Mouse (Mus musculus) heart, adult 2 months (tissue): ENCODE measurements around the gene Ap1b1. TPM values are rescaled to one million over a fixed set of nuclear protein-coding genes. Genes with fewer than 3 reads are reported as not detected.

ENCODE experiments used
- DNase-seq, 2 experiments: peaks; one replicate each; pipeline ENCODE4 v3.0.0; 2021
- H3K27ac ChIP-seq: fragments of 200-600 bp; 2 replicates; pipeline ENCODE4 v1.8.1; 2022
- H3K27me3 ChIP-seq: fragments of 200-500 bp; 2 replicates; pipeline ENCODE4 v1.6.1; 2012; ENCODE audit warnings: mild to moderate bottlenecking, low read length, inconsistent platforms, mixed read lengths; ENCODE audit not compliant: control insufficient read depth, insufficient read depth
- H3K36me3 ChIP-seq: fragments of 200-500 bp; 2 replicates; pipeline ENCODE4 v1.6.1; 2012; ENCODE audit warnings: low read length, inconsistent platforms; ENCODE audit not compliant: control insufficient read depth, insufficient read depth
- H3K4me1 ChIP-seq: fragments of 200-500 bp; 2 replicates; pipeline ENCODE4 v1.6.1; 2011; ENCODE audit warnings: low read length; ENCODE audit not compliant: control insufficient read depth, insufficient read depth
- H3K4me3 ChIP-seq: fragments of 200-600 bp; 2 replicates; pipeline ENCODE4 v1.8.1; 2022
- H3K79me2 ChIP-seq: fragments of 200-500 bp; replicated peaks from 2 replicates; pipeline ENCODE4 v1.6.1; 2012; ENCODE audit warnings: mild to moderate bottlenecking, inconsistent platforms, low read length, moderate library complexity, mixed read lengths; ENCODE audit not compliant: control insufficient read depth, insufficient read depth
- H3K9ac ChIP-seq: fragments of 200-500 bp; 2 replicates; pipeline ENCODE4 v1.6.1; 2012; ENCODE audit warnings: low read depth, mild to moderate bottlenecking, control low read depth, inconsistent platforms, low read length, mixed read lengths
- CTCF ChIP-seq: fragments of 200-600 bp; IDR thresholded peaks from 2 replicates; pipeline ENCODE4 v1.8.1; 2022; ENCODE audit warnings: antibody characterized with exemption, mild to moderate bottlenecking, moderate library complexity
- EP300 ChIP-seq: fragments of 200-500 bp; IDR thresholded peaks from 2 replicates; pipeline ENCODE4 v1.6.1; 2011; ENCODE audit warnings: low read depth, low read length, control low read depth; ENCODE audit not compliant: insufficient read depth
- POLR2A ChIP-seq: fragments of 200-500 bp; IDR thresholded peaks from 2 replicates; pipeline ENCODE4 v1.6.1; 2011; ENCODE audit warnings: mild to moderate bottlenecking, low read depth, low read length, control low read depth; ENCODE audit not compliant: insufficient read depth
- WGBS: fragments of 180-500 bp; shearing (Covaris S2); methylation state at CpG from one replicate; pipeline ENCODE4 v1.1.7; 2018; 5-methylcytosine and 5-hydroxymethylcytosine counted together
- intact Hi-C: fragments of 180-260 bp; cut with DNase I; formaldehyde crosslinking; loops from one replicate; pipeline ENCODE4 v1.15.1; 2025
- polyA plus RNA-seq: library from polyadenylated mRNA; depleted of rRNA; stranded (reverse); fragments of >200 nt; gene quantifications from 2 replicates; pipeline ENCODE4 v1.2.3, GENCODE M21; 2012
- total RNA-seq, 2 experiments: library from RNA; stranded (reverse); gene quantifications; 2 replicates each; pipeline ENCODE4 v1.2.3; 2021

The Ap1b1 gene
- total and polyA plus RNA-seq, 3 experiments = 48.1 to 64.2 (median 48.6) TPM

DNA sequence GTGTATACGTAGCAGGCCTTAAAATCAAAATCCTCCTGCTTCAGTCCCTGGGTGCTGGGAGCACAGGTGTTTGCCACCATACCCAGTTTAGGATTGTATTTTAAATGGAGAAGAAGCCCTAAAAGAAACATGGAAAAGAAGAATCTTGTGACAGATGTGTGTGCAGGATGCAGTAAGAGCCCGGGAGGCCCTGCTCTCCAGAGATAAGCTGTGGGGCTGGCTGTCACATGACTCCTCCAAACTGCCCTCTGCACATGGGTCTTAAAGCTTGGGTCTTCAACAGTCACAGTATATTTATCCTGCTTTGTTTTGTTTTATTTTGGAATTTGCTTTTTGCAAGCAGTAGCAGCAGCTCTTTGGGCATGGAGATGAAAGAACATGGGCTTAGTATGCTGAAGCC lies 19.1 kb upstream of the Ap1b1 start:
- Histone ChIP-seq H3K4me3 (no peak overlapping the region), H3K27ac (no peak overlapping the region), H3K4me1 (no peaks in the 10 kb centered on the region), H3K36me3 (no peaks in the 10 kb centered on the region), H3K9ac (no peak overlapping the region), H3K79me2 (no peaks in the 10 kb centered on the region), H3K27me3 (no peaks in the 10 kb centered on the region)
- intact Hi-C loops = no loop called here
- 54% methylated on average over 2 of the region's 2 CpGs for WGBS
- no peak for DNase-seq
- TF ChIP-seq EP300 = no peak
- no peak for TF ChIP-seq CTCF
- TF ChIP-seq POLR2A = no peak

DNA sequence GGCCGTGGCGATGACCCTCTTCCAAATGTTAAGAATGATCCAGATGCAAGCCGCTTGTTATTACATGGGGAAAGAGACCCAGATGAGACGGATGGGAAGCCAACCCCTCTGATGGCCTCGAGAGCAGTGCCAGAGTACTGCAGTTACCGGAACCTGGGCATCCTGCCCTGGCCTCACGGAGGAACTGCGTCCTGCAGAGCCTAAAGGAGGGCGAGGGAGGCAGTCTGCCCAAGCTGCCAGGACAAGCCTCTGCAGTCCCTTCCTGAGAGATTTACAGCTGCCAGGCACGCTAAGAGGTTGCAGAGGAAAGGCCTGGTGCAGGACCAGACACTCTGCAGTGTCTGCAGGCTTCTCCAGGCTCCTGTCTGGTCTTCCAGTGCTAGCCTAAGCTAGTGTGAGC lies 18.2 kb upstream of the Ap1b1 start:
- Histone ChIP-seq H3K79me2 (no peaks in the 10 kb centered on the region), H3K4me1 (no peaks in the 10 kb centered on the region; the same call in 1 of the 2 replicates), H3K27ac (no peak overlapping the region), H3K36me3 (no peaks in the 10 kb centered on the region), H3K27me3 (no peaks in the 10 kb centered on the region), H3K4me3 (no peak overlapping the region), H3K9ac (no peak overlapping the region)
- peak in 1 of 2 experiments; percentile 49 for DNase-seq
- TF ChIP-seq CTCF (no peak), EP300 (no peak), POLR2A (no peak)
- 34% methylated on average over 10 of the region's 10 CpGs for WGBS
- intact Hi-C loops = no loop called here

DNA sequence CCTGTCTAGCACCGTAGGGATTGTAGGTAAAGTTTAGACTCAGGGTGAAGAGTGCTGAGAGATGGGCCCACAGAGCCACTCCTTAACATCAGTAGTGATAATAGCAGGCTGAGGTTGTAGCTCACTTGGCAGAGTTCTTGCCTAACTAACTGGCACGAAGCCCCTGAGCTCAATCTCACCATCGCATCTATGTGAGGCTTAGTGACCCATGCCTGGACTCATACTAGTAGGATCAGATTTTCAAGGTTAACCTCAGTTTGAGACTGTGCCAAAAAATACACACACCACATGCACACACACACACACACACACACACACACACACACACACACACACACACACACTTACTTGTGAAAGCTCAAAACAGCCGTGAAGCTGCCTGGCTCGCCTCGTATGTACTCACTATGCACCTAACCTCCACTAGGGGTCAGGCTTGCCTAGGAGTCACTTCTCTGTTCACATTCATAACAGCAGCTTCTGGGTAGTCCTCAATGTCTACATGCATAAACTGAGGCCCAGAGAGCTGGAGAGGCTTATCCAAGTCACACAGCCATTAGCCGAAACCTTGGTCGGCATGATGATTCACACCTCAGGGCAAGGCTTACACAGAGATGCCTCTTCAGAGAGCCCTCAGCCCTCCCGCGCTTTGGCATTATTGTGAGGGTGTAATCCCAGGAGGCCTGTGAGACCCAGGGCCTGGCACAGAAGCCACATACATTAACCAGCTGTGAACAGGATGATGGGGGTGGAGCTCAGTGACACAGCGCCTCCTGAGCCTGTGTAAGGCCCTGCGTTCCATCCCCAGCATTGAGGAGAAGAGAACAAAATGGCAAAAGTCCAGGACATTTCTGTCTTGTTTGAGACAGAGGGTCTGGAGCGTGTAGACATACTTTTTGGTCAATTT lies 13.4 kb upstream of the Ap1b1 start:
- H3K36me3 ChIP-seq = no peaks in the 10 kb centered on the region
- intact Hi-C loops = no loop called here
- peak; percentile 45 to 55 for DNase-seq
- no peaks in the 10 kb centered on the region for H3K27me3 ChIP-seq
- no peak overlapping the region for H3K9ac ChIP-seq
- H3K4me3 ChIP-seq = no peak overlapping the region
- H3K4me1 ChIP-seq = peaks cover 5% of the 10 kb centered on the region
- no peak overlapping the region for H3K27ac ChIP-seq
- H3K79me2 ChIP-seq = no peaks in the 10 kb centered on the region
- TF ChIP-seq POLR2A = no peak
- peak; percentile 85 for TF ChIP-seq CTCF
- TF ChIP-seq EP300 = peak; percentile 71
- WGBS = 48% methylated on average over 13 of the region's 13 CpGs

DNA sequence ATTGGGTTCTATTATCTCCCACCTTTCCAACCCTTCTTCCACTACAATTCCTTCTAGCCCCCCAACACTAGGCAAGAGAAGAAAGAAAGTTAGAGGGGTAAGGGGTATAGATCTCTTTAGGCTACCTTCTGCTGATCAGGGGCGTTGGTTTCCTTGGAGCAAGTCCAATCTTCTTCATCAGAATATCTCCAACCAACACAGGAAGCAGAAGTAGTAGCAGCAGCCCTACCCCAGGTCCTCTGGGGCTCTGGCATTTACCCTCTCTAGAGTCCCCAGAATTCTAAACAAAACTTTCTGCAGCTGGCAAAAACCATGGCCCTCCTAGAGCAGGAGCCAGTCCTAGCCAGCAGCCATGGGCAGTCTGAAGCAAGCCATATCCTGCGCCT lies 12.8 kb upstream of the Ap1b1 start:
- no peak overlapping the region for H3K27ac ChIP-seq
- 69% methylated on average over 2 of the region's 2 CpGs for WGBS

DNA sequence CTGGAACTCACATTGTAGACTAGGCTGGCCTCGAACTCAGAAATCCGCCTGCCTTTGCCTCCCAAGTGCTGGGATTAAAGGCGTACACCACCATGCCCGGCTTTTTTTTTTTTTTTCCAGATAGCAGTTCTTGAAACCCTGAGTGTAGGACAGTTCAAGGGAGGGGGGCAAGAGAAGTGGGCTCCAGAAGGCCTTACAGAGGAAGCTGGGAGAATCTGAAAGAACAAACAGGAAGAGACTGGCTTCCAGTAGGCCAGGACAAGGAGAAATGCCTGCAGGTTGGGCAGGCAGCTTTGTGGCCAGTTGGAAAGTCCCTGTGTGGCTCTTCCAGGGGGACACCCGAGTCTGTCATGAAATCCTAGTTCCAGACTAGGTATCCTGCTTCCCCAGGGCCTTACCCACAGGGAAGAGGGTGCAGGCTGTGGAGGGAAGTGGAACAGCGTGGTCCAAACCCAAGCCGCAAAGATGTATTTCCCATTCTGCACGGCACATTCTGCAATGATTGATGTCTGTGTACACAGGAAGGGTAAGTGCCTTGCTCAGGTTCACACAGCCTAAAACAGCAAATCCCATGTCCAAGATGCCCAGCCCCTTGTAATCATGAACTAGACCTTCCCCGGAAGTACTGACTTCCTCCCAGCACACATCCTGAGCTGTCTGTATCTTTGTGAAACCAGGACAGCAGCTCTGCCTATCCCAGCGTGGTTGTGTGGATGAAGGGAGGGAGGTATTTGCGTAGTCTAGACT lies 12.1 kb upstream of the Ap1b1 start:
- no peaks in the 10 kb centered on the region for H3K36me3 ChIP-seq
- WGBS = 45% methylated on average over 11 of the region's 11 CpGs
- H3K4me3 ChIP-seq = no peak overlapping the region
- intact Hi-C loops = loop anchor here (1.0 kb wide), 1 partner anchor 58 kb away; no protein-coding TSS in a partner anchor
- peaks cover 5% of the 10 kb centered on the region for H3K4me1 ChIP-seq
- TF ChIP-seq POLR2A = no peak
- no peak for TF ChIP-seq EP300
- no peak for TF ChIP-seq CTCF
- H3K79me2 ChIP-seq = no peaks in the 10 kb centered on the region
- no peak for DNase-seq
- no peaks in the 10 kb centered on the region for H3K27me3 ChIP-seq
- H3K9ac ChIP-seq = no peak overlapping the region
- peak overlapping the region; percentile 41; the same call in 1 of the 2 replicates for H3K27ac ChIP-seq

More for the DNA sequence above, 12.8 kb upstream of the Ap1b1 start:
- no peak for DNase-seq
- Histone ChIP-seq H3K4me1 (peaks cover 5% of the 10 kb centered on the region), H3K9ac (no peak overlapping the region), H3K4me3 (no peak overlapping the region), H3K79me2 (no peaks in the 10 kb centered on the region), H3K36me3 (no peaks in the 10 kb centered on the region), H3K27me3 (no peaks in the 10 kb centered on the region)
- intact Hi-C loops = loop anchor here (1.0 kb wide), 1 partner anchor 58 kb away; no protein-coding TSS in a partner anchor
- TF ChIP-seq CTCF (no peak), POLR2A (no peak), EP300 (no peak)

DNA sequence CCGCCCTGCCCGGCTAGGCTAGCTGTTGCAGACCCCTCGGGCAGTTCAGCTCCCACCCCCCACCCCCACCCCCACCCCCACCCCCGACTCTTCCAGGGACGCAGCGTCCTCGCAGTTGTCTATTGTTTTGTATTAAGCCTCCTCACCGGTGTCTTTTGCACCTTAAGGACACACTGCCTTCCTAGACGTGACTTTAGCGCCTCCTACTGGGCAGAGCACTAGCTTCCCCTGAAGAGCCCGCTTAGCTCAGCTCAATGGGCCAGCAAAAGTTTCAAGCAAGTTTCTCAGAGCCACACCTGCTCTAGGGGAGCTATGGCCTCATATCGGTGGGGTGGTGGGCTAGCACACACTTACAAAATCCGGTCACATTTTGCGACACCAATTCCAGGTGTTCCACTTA lies 11.0 kb upstream of the Ap1b1 start:
- TF ChIP-seq POLR2A = no peak
- TF ChIP-seq EP300 = no peak
- peak; percentile 74 for TF ChIP-seq CTCF
- WGBS = 15% methylated on average over 14 of the region's 14 CpGs
- intact Hi-C loops = no loop called here
- Histone ChIP-seq H3K27me3 (no peaks in the 10 kb centered on the region), H3K27ac (no peak overlapping the region), H3K4me3 (no peak overlapping the region), H3K79me2 (no peaks in the 10 kb centered on the region), H3K9ac (no peak overlapping the region), H3K36me3 (no peaks in the 10 kb centered on the region), H3K4me1 (peaks cover 5% of the 10 kb centered on the region)
- DNase-seq = peak; percentile 48 to 63
